Mouse (Mus musculus): ENCODE data around the gene L3hypdh. TPM values are rescaled to one million over a fixed set of nuclear protein-coding genes. Genes with fewer than 3 reads are reported as not detected.
"Not testable (repeated sequence)": the region's sequence is repeated elsewhere in the genome, so short reads cannot be mapped to it uniquely, and the experiment has no call there.

L3hypdh gene
- total RNA-seq, 2 experiments from 2014 or later = 6.8 to 9.1 TPM

DNA sequence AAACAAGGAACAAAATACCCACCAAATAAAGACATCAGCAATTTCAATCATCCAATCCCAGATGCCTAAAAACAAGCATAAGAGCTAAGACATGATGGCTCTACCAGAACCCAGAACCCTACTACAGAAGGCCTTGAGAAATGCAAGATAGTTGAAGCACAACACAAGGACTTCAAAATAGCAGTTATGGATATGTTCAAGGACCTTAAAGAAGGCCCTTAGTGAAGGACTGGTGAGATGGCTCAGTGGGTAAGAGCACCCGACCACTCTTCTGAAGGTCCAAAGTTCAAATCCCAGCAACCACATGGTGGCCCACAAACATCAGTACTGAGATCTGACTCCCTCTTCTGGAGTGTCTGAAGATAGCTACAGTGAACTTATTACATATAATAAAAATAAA lies 27.5 kb downstream of the L3hypdh start:
- DNase-seq (ENCODE audit: low spot score in 2 of 2) = no peak

- DNase-seq (ENCODE audit: low spot score in 2 of 2) = no peak
Measured at GRCm38 (mm10) chr12:72053851-72054250, 31.4 kb downstream of the L3hypdh start.

- DNase-seq (ENCODE audit: low spot score in 2 of 2) = no peak
Measured at GRCm38 (mm10) chr12:72053303-72053702, 31.9 kb downstream of the L3hypdh start.

DNA sequence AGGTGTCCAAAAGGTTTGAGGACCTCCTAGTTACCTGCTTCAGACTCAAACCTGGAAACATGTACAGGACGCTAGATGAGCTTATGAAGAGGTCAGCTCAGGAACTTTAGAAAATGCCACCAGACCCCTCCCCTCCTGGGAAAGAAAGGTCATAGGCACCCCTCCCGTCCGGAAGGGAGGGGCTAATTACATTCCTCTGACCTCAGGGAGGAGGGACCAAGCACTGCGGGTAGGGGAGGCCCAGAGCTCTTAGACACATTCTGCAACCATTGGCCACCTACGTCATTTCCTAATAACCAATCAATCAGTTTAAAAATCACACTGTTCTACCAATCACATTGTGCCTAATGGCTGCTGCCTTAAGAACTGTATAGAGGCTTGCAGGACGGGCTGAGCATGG lies 32.7 kb downstream of the L3hypdh start:
- DNase-seq (ENCODE audit: low spot score in 2 of 2) = no peak

GRCm38 (mm10) chr12:72050821-72051220 lies 34.4 kb downstream of the L3hypdh start:
- no peak for DNase-seq (ENCODE audit: low spot score in 2 of 2)

- not testable (repeated sequence) for DNase-seq (ENCODE audit: low spot score in 2 of 2)
Measured at GRCm38 (mm10) chr12:72050156-72050555, 35.1 kb downstream of the L3hypdh start.

GRCm38 (mm10) chr12:72047513-72047912 lies 37.7 kb downstream of the L3hypdh start:
- DNase-seq (ENCODE audit: low spot score in 2 of 2) = no peak

DNA sequence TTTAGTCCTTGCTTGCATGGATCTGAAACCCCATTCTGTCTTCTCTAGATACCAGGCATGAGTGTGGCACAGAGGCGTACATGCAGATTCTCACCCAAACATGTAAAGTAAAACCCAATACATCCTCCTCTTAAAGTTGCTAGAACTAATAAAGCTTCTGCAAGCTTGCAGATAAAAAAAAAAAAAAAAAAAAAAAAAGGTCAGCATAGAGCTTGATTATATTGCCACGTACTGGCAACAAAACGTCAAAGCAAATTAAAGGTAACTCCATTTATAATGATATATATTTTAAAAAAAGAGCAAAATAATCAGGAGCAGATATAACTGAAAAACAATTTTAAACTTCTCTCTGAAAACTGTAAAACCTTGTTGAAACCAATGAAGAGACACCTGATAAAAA lies 44.0 kb downstream of the L3hypdh start:
- DNase-seq (ENCODE audit: low spot score in 2 of 2) = no peak

GRCm38 (mm10) chr12:72039501-72039900 lies 45.7 kb downstream of the L3hypdh start:
- no peak for DNase-seq (ENCODE audit: low spot score in 2 of 2)

DNA sequence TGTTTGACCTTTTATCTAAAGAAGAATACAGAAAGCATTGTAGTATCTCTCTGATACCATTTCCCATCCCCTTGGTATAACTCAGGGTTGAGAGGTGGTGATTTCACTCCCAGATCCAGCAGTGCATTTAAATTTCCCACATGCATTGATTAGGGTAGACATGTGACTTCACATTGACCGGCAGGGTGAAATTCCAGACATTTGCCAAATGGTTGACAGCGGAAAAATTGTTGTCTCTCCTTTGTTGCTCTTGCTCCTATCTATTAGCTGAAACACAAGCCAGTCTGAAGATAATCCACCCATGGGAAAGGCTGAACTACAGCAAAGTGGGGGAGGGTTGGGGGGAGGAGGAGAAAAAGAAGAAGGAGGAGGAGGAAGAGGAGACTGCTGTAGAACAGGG lies 46.4 kb downstream of the L3hypdh start:
- no peak for DNase-seq (ENCODE audit: low spot score in 2 of 2)

- no peak for DNase-seq (ENCODE audit: low spot score in 2 of 2)
Measured at GRCm38 (mm10) chr12:72037049-72037448, 48.2 kb downstream of the L3hypdh start.

DNA sequence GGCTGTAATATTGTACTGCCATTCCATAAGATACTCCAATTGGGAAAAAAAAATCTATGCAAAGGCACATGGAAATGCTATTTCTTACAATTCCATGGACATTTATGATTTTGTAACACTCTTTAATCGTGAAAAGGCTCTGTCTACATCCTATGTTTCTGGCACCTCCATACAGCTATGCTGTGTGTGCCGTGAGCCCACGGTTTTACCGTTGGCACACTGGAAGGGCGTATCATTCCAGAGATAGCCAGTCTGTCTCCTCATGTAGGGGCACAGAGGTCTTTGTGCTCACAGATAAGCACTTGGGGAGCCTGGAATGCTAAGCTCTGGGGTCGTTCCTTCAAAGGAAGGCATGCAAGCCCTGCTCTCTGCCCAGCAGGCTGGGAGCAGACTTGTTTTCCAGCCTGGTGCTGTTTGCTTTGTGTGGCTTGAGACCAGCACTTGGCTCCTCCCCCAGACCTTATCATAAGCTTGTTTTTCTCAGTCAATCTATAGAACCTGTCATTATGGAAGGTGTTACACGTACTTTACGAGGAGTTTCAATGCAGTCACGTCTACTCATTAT lies 49.1 kb downstream of the L3hypdh start:
- DNase-seq (ENCODE audit: low spot score in 2 of 2) = no peak

DNA sequence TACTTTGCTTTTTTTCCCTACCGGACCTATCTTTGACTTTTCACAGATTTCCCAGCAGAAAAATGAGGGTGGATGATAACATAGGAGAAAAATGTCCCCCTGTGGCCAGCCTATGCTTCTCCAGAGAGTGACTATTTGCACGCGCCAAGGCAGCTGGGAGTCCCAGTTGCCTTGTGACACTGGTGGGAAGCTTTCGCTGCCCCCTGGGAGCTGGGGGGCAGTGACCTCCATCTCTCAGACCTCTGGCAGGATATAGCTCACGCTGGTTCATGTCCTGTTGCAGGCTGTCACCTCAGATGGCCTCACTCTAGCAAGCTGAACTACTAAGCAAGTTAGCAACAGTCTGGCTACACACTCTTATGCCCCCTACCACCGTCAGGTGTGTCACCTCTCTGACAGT lies 53.4 kb downstream of the L3hypdh start:
- no peak for DNase-seq (ENCODE audit: low spot score in 2 of 2)

DNA sequence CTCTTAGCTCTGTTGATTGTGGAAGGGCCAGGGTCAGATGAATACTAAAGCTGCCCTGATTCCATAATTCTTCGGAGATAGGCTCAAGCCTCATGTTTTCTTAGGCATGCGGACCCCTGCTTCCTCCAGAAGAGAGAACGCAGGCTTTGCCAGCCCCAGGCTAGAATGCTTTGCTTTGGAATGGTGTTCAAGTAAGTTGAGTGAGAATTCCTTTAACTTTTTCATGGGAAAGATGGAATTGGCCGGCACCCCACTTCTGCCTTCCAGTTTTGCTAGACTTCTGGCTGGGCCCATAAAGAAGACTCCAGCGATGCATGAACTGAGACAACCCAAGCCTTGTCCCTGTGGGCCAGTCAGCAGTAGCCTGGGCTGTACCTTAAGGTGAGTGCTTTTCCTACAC lies 54.1 kb downstream of the L3hypdh start:
- DNase-seq (ENCODE audit: low spot score in 2 of 2) = peak in 1 of 2 experiments; percentile 46

DNA sequence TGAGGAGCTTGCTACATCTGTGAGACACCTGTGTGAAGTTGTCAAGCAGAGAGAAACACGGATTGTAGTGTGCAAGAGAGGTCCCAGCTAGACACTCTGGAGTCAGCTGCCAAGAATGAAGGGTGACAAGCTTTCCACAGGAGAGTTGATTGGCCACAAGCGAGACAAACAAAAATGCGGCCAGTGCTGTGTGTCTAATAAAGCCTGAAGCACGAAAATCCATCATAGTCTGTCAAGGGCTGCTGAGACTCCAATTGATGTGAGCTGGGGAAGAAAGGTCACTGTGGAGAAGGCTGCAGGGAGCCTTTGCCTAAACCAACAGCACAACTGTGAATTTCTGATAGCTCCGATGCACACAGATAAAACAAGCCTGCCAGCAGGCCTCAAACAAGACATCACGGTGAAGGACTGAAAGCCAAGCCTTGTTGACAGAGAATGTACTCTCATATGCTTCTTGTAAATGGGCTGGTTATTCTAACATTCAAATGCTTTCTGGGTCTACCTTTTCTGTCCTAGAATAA lies 59.9 kb downstream of the L3hypdh start:
- no peak for DNase-seq (ENCODE audit: low spot score in 2 of 2)

DNA sequence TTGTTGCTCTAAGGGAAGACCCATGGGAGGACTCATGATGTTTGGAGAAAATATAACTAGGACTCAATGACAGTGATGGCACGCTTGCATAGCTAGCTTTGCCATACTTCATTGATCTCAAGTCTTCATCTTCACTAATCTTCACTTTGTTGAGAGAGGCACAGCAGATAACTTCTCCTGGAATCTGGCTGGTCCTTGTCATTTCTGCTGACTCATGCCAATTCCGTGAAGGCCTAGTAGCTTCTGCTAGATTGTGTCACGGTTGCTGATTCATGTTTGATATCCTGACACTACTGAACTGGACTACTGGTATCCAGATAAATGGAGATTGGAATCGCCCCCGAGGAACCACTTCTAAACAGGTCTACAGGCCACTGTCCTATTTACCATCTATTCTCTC lies 61.7 kb downstream of the L3hypdh start:
- no peak for DNase-seq (ENCODE audit: low spot score in 2 of 2)

Small RNA genes lying within 50 kb of the gene (microRNA-seq; reads per million reads assigned to microRNA genes)
- gene Gm24466 = not detected

Other genes with a start within 250 kb of the L3hypdh start
- gene Gpr135, start 14.3 kb downstream of the L3hypdh start, total RNA-seq (2021) = 1 to 10 TPM; 1.1 to 1.3 TPM
- 10 to 100 TPM; 20.8 to 23.1 TPM for gene Jkamp, start 150 bp upstream of the L3hypdh start, total RNA-seq (2021)
- not detected for gene Ccdc175, start 99.6 kb upstream of the L3hypdh start, total RNA-seq (2021)